Mouse (Mus musculus) brain, adult 2 months (tissue): ENCODE results near the gene Efs.
"Not testable (repeated sequence)": the region's sequence is repeated elsewhere in the genome, so short reads cannot be mapped to it uniquely, and the experiment has no call there.

Experiments
- DNase-seq: peaks from one replicate; pipeline ENCODE4 v3.0.0; 2011; ENCODE audit warnings: low read depth, low spot score

Efs gene

GRCm38 (mm10) chr14:54925349-54926342 is at the start of gene Efs:
Gene Efs, minus strand, starts transcription at chr14:54926126.
- peak; percentile 70 for DNase-seq

GRCm38 (mm10) chr14:54974068-54974791 is 48.3 kb upstream of the Efs start:
- DNase-seq, result peak; percentile 82

GRCm38 (mm10) chr14:54972786-54973185 is 46.9 kb upstream of the Efs start:
- DNase-seq, result not testable (repeated sequence)

GRCm38 (mm10) chr14:54968344-54968743 is 42.4 kb upstream of the Efs start:
- no peak for DNase-seq

- no peak for DNase-seq
Observed at GRCm38 (mm10) chr14:54967874-54968273, 41.9 kb upstream of the Efs start.

- no peak for DNase-seq
Observed at GRCm38 (mm10) chr14:54966320-54966977, 40.5 kb upstream of the Efs start, which contains the start of gene Myh6. Gene Myh6, minus strand, starts transcription at chr14:54966927.

- DNase-seq, result no peak
Observed at GRCm38 (mm10) chr14:54965631-54966030, 39.7 kb upstream of the Efs start.

- no peak for DNase-seq
Observed at GRCm38 (mm10) chr14:54965044-54965443, 39.1 kb upstream of the Efs start.

- no peak for DNase-seq
Observed at GRCm38 (mm10) chr14:54963727-54964126, 37.8 kb upstream of the Efs start.

GRCm38 (mm10) chr14:54962714-54963113 is 36.8 kb upstream of the Efs start:
- DNase-seq, result no peak

GRCm38 (mm10) chr14:54961487-54961886 is 35.6 kb upstream of the Efs start:
- no peak for DNase-seq

- DNase-seq, result peak; percentile 50
Observed at GRCm38 (mm10) chr14:54960769-54961168, 34.8 kb upstream of the Efs start.

- not testable (repeated sequence) for DNase-seq
Observed at GRCm38 (mm10) chr14:54959853-54960613, 34.1 kb upstream of the Efs start.

- no peak for DNase-seq
Observed at GRCm38 (mm10) chr14:54959197-54959596, 33.3 kb upstream of the Efs start.

- no peak for DNase-seq
Observed at GRCm38 (mm10) chr14:54958503-54958902, 32.6 kb upstream of the Efs start.

- DNase-seq, result no peak
Observed at GRCm38 (mm10) chr14:54956533-54956932, 30.6 kb upstream of the Efs start.

GRCm38 (mm10) chr14:54955481-54955880 is 29.6 kb upstream of the Efs start:
- no peak for DNase-seq

GRCm38 (mm10) chr14:54954474-54954873 is 28.5 kb upstream of the Efs start:
- no peak for DNase-seq

GRCm38 (mm10) chr14:54953664-54954206 is 27.8 kb upstream of the Efs start:
- DNase-seq, result no peak

GRCm38 (mm10) chr14:54951587-54951986 is 25.7 kb upstream of the Efs start:
- no peak for DNase-seq

GRCm38 (mm10) chr14:54950493-54950892 is 24.6 kb upstream of the Efs start:
- no peak for DNase-seq
